Mouse (Mus musculus): Measurements from ENCODE around the gene Akap13. TPM values are rescaled to one million over a fixed set of nuclear protein-coding genes. Genes with fewer than 3 reads are reported as not detected.

The Akap13 gene
- polyA plus RNA-seq, 1 experiment from 2014 or later: 31.2 TPM

- no peaks in the 10 kb centered on the region for H3K9me3 ChIP-seq (replicated peaks)
- no peak for DNase-seq (ENCODE audit: low spot score)
- 48% methylated on average over 16 of the region's 16 CpGs for WGBS
Observed at GRCm38 (mm10) chr7:75642846-75643563, 187.7 kb downstream of the Akap13 start.

DNA sequence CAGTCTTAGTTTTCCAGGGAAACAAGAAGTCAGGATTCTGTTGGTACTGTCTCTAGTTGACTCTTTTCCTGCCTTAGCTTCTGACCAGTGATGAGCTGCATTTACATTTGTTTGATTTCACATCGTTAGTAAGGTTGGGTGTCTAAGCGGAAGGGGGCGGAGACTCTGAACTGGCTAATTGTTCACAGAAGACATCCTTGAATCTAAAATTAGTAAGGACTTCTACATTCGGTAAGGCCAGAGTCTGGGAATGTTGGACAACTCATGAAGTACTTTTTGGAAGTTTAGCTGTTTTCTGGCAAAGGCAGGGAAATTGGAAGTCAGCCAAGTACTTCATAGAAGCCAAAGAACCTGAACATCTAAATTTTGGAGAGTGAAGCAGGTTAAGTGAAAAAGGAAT is 188.7 kb downstream of the Akap13 start:
- no peak for DNase-seq (ENCODE audit: low spot score)
- no peak overlapping the region for H3K4me3 ChIP-seq
- H3K27ac ChIP-seq: no peak overlapping the region
- no peaks in the 10 kb centered on the region for H3K27me3 ChIP-seq (ENCODE audit: low read depth, poor library complexity, severe bottlenecking)
- peaks cover 54% of the 10 kb centered on the region for H3K4me1 ChIP-seq
- H3K36me3 ChIP-seq: no peaks in the 10 kb centered on the region
- 66% methylated on average over 4 of the region's 4 CpGs for WGBS
- H3K9me3 ChIP-seq (replicated peaks): no peaks in the 10 kb centered on the region

More at GRCm38 (mm10) chr7:75642846-75643563, 187.7 kb downstream of the Akap13 start:
- peak overlapping the region; percentile 58; the same call in 1 of the 2 replicates for H3K27ac ChIP-seq
- no peaks in the 10 kb centered on the region for H3K27me3 ChIP-seq (ENCODE audit: low read depth, poor library complexity, severe bottlenecking)
- no peaks in the 10 kb centered on the region for H3K36me3 ChIP-seq
- peaks cover 52% of the 10 kb centered on the region for H3K4me1 ChIP-seq
- H3K4me3 ChIP-seq: peak overlapping the region; percentile 35

DNA sequence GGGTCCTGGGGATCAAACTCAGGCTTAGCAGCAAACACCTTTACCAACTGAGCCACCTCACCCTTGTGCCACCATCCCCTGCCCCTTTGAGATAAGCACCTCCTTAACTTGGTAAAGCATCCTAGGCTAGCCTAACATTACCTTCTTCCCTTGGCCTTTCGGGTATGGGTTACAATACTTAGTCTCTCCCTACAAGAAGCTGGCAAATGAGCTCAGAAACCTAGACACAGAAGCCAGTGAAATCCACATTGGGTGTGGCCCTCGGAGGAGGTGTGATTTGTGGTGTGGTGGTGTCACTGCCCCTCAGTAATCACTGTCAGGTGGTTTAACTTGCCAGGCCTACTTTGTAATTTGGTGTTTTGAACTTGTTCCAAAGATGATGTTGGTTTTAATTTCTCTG is 189.3 kb downstream of the Akap13 start:
- Histone ChIP-seq H3K9me3 (replicated peaks) (no peaks in the 10 kb centered on the region), H3K4me3 (no peak overlapping the region), H3K4me1 (peaks cover 53% of the 10 kb centered on the region), H3K27ac (no peak overlapping the region), H3K27me3 (ENCODE audit: low read depth, poor library complexity, severe bottlenecking) (no peaks in the 10 kb centered on the region), H3K36me3 (no peaks in the 10 kb centered on the region)
- no peak for DNase-seq (ENCODE audit: low spot score)
- 52% methylated on average over 2 of the region's 2 CpGs for WGBS

DNA sequence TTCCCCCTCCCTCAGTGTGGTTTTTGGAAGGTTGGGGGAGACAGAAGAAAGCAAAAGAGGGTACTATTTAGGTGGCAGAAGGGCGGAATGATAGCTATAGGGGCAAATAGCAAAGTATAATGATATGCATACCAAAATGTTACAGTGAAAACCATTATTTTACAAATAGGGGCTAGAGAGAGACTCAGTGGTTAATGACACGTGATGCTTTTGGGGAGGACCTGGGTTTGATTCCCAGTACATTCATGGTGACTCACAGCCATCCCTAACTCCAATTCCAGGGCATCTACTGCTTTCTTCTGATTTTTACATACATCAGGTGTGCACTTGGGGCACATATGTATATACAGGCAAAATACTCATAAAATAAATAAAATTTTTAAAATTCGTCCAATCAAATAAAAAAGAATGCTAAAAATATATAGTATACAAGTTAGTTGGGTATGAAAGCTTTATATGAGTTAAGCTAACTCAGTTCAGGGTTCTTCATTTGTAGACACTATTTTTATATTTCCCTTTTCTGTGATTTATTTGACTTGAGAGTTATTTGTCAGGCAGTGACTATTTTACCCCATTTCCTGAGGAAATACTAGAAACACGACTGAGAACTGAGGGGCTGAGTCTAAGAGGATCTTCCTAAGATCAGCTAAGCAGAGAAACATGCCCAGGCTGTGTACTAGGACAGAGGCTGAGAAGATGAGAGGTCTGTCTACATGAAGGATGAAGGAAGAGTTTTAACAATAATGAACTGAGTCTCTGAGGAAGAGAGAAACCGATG is 190.0 kb downstream of the Akap13 start:
- Histone ChIP-seq H3K9me3 (replicated peaks) (no peaks in the 10 kb centered on the region), H3K27ac (no peak overlapping the region), H3K4me1 (peaks cover 51% of the 10 kb centered on the region), H3K36me3 (no peaks in the 10 kb centered on the region), H3K27me3 (ENCODE audit: low read depth, poor library complexity, severe bottlenecking) (no peaks in the 10 kb centered on the region), H3K4me3 (no peak overlapping the region)
- DNase-seq (ENCODE audit: low spot score): no peak
- WGBS: 80% methylated on average over 5 of the region's 5 CpGs

- H3K27me3 ChIP-seq (ENCODE audit: low read depth, poor library complexity, severe bottlenecking): no peaks in the 10 kb centered on the region
- no peak for DNase-seq (ENCODE audit: low spot score)
- no peak overlapping the region for H3K4me3 ChIP-seq
- peaks cover 24% of the 10 kb centered on the region for H3K4me1 ChIP-seq
- whole genome bisulfite sequencing: 91% methylated on average over 3 of the region's 3 CpGs
- H3K27ac ChIP-seq: no peak overlapping the region
- H3K36me3 ChIP-seq: no peaks in the 10 kb centered on the region
- H3K9me3 ChIP-seq (replicated peaks): no peaks in the 10 kb centered on the region
Observed at GRCm38 (mm10) chr7:75648051-75648450, 192.7 kb downstream of the Akap13 start.

DNA sequence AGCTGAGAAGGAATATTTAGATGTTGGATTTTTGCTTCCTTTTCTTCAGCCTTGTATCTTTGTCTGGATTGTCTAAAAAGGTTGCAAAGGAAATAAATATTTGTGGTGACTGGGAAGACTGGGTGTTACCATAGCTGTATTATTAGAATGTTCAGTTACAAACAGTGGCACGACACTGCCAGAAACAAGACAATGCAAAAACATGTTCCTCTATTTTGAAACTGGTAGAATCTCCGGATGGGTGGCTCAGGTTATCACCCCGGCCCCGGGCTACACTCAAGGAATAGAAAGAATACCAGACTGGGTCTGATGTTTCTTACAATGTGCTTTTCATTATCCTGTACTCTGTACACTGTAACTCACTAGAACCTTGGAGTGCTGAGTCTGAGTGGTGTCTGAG is 193.6 kb downstream of the Akap13 start:
- H3K27ac ChIP-seq: no peak overlapping the region
- H3K36me3 ChIP-seq: no peaks in the 10 kb centered on the region
- no peak for DNase-seq (ENCODE audit: low spot score)
- 93% methylated on average over 4 of the region's 4 CpGs for WGBS
- H3K4me1 ChIP-seq: peaks cover 15% of the 10 kb centered on the region
- H3K4me3 ChIP-seq: no peak overlapping the region
- no peaks in the 10 kb centered on the region for H3K9me3 ChIP-seq (replicated peaks)
- no peaks in the 10 kb centered on the region for H3K27me3 ChIP-seq (ENCODE audit: low read depth, poor library complexity, severe bottlenecking)

- H3K9me3 ChIP-seq (replicated peaks): no peaks in the 10 kb centered on the region
- DNase-seq (ENCODE audit: low spot score): no peak
- H3K4me3 ChIP-seq: no peak overlapping the region
- WGBS: 76% methylated on average over 1 of the region's 1 CpGs
- no peaks in the 10 kb centered on the region for H3K27me3 ChIP-seq (ENCODE audit: low read depth, poor library complexity, severe bottlenecking)
- H3K4me1 ChIP-seq: peaks cover 10% of the 10 kb centered on the region
- no peak overlapping the region for H3K27ac ChIP-seq
- no peaks in the 10 kb centered on the region for H3K36me3 ChIP-seq
Observed at GRCm38 (mm10) chr7:75649966-75650365, 194.6 kb downstream of the Akap13 start.

DNA sequence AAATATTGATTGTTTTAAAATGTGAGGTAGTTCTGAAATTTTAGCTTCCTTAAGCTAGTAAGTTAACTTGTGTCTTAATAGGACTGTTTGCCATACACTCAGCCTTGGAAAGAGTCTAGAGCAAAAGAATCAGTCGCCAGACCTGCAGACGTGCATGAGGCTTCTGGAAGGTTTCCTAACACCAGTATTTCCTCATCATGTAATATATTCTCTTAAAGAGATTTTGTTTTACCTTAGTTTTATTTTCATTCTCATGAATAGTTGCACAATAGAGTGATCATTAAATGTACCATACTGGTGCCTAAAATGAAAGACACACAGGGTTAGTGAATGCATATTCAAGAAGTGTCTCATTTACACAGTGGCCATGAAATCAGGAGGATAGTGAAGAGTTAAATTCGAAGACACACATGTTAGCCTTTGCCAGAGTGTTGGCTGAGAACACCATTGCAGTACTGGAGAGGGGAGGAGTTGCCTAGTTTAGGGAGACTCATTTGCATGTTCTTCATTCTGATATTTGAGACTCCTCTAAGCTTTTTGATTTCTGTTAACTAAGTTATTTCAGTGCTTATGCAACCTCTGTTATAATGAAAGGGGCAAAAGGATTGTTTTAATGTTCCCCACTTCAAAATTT is 198.5 kb downstream of the Akap13 start:
- Histone ChIP-seq H3K4me3 (no peak overlapping the region), H3K9me3 (replicated peaks) (no peaks in the 10 kb centered on the region), H3K36me3 (no peaks in the 10 kb centered on the region), H3K27me3 (ENCODE audit: low read depth, poor library complexity, severe bottlenecking) (no peaks in the 10 kb centered on the region), H3K4me1 (peaks cover 10% of the 10 kb centered on the region), H3K27ac (no peak overlapping the region)
- 84% methylated on average over 3 of the region's 3 CpGs for WGBS
- DNase-seq (ENCODE audit: low spot score): no peak

DNA sequence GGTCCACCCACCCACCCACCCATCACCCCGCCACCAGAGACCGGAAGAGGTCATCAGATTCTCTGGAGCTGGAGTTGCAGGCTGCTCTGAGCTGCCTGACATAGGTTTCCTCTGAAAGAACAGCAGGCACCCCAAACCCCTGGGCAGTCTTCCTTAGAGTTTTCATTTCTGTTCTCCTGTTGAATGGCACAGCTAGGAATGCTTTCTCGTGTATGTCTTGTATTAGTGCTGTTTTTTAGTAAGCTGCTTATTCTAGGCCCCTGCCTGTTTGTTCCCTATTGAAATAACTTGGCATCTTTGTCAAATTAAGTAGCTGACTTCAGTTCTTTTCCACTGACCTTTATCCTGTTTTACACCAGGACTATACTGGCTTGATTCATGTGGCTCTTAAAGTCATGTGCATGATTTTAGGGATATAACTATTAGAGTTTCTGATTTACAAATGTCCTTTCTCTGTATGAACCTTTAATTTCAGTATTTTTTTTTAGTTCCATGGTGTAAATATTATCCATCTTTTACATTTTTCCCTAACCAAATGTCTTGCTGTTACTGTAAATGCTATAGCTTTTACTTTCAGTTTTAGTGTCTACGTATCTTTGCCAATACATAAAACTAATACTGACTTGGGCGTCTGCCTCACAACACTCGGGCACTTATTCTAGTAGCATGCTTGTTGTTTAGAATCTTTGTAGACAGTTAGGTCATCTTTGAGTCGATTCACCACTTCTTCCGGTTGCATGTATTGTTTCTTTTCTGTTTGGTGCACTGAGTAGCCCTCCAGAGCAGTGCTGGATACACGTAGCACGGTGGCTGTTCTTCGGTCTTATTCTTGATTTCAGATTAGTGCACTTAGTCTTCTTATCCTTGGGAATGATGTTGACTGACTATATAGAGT is 200.1 kb downstream of the Akap13 start:
- DNase-seq (ENCODE audit: low spot score): no peak
- no peak overlapping the region for H3K27ac ChIP-seq
- H3K27me3 ChIP-seq (ENCODE audit: low read depth, poor library complexity, severe bottlenecking): no peaks in the 10 kb centered on the region
- H3K4me1 ChIP-seq: no peaks in the 10 kb centered on the region
- no peaks in the 10 kb centered on the region for H3K36me3 ChIP-seq
- H3K9me3 ChIP-seq (replicated peaks): no peaks in the 10 kb centered on the region
- H3K4me3 ChIP-seq: no peak overlapping the region
- WGBS: 91% methylated on average over 11 of the region's 11 CpGs

DNA sequence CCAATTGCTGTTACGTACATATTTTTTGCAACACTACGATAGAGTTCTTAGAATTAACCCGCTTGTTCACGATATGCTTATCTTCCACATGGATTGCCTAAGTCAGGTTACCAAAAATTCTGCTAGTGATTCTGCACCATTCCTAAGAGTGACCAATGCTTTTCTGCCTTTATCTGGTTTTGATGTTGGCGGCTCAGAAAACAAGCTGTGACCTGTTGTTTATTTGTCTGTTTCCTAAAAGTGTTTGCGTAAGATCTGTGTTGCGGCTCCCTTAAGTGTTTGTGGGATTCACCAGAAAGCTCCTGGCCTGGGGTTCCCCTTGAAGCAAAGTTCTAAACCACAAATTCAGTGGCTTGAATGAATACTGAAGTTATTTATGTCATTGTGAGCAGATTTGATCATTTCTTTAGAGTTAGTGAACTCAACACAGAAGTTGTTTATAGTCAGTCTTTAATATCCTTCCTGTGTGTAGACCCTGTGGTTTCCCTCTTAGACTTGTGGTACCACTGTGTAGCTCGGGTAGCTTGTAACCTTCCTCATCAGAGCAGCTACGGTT is 201.0 kb downstream of the Akap13 start:
- H3K9me3 ChIP-seq (replicated peaks): no peaks in the 10 kb centered on the region
- H3K27ac ChIP-seq: no peak overlapping the region
- H3K4me3 ChIP-seq: no peak overlapping the region
- no peaks in the 10 kb centered on the region for H3K27me3 ChIP-seq (ENCODE audit: low read depth, poor library complexity, severe bottlenecking)
- H3K4me1 ChIP-seq: no peaks in the 10 kb centered on the region
- 97% methylated on average over 9 of the region's 9 CpGs for WGBS
- no peaks in the 10 kb centered on the region for H3K36me3 ChIP-seq
- no peak for DNase-seq (ENCODE audit: low spot score)

- WGBS: 89% methylated on average over 1 of the region's 1 CpGs
Observed at GRCm38 (mm10) chr7:75656896-75657295, 201.6 kb downstream of the Akap13 start.

DNA sequence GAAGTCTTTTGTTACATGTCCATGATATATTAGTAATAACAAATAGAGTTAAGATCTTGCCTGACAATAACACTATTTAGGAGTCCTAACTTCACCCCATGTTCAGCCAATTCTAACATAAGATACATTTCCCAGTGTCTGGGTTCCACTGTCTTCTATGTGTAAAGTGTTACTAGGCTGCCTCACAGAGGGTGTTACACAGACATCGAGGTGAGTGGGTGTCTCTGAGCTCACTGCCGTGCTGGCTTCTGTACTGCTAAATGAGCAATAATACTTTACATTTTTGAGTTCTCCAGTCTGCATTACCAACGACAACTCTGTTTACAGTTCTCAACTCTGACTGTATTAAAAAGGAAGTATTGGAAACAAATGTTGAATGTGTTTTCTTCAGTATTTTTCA is 209.1 kb downstream of the Akap13 start:
- 93% methylated on average over 3 of the region's 3 CpGs for WGBS
- Histone ChIP-seq H3K9me3 (replicated peaks) (no peaks in the 10 kb centered on the region), H3K36me3 (peaks cover 9% of the 10 kb centered on the region; the same call in 1 of the 2 replicates), H3K27me3 (ENCODE audit: low read depth, poor library complexity, severe bottlenecking) (no peaks in the 10 kb centered on the region), H3K4me1 (peaks cover 5% of the 10 kb centered on the region; the same call in 1 of the 2 replicates), H3K27ac (no peak overlapping the region), H3K4me3 (no peak overlapping the region)
- no peak for DNase-seq (ENCODE audit: low spot score)

More at GRCm38 (mm10) chr7:75656896-75657295, 201.6 kb downstream of the Akap13 start:
- no peaks in the 10 kb centered on the region for H3K4me1 ChIP-seq
- no peak overlapping the region for H3K27ac ChIP-seq
- H3K36me3 ChIP-seq: no peaks in the 10 kb centered on the region
- H3K9me3 ChIP-seq (replicated peaks): no peaks in the 10 kb centered on the region
- H3K27me3 ChIP-seq (ENCODE audit: low read depth, poor library complexity, severe bottlenecking): no peaks in the 10 kb centered on the region
- DNase-seq (ENCODE audit: low spot score): no peak
- no peak overlapping the region for H3K4me3 ChIP-seq
